Mouse (Mus musculus) c-Kit-positive CD71-positive TER-119-negative erythroid progenitor cells, embryonic 14.5 days (primary cell): Measurements from ENCODE around the gene Hbs1l.

Experiments
- DNase-seq: peaks from one replicate; pipeline ENCODE4 v3.0.0-alpha.2; 2013; ENCODE audit warnings: low read depth

Gene Hbs1l

GRCm38 (mm10) chr10:21401259-21401658 lies 105.5 kb downstream of the Hbs1l start:
- DNase-seq = no peak

- DNase-seq = no peak
Measured at GRCm38 (mm10) chr10:21404822-21405221, 109.0 kb downstream of the Hbs1l start.

GRCm38 (mm10) chr10:21405707-21406534 lies 110.1 kb downstream of the Hbs1l start:
- DNase-seq = no peak

GRCm38 (mm10) chr10:21410711-21411110 lies 114.9 kb downstream of the Hbs1l start:
- DNase-seq = no peak

- no peak for DNase-seq
Measured at GRCm38 (mm10) chr10:21411621-21412205, 115.9 kb downstream of the Hbs1l start.

- no peak for DNase-seq
Measured at GRCm38 (mm10) chr10:21415031-21415430, 119.3 kb downstream of the Hbs1l start.

- DNase-seq = no peak
Measured at GRCm38 (mm10) chr10:21416184-21416583, 120.4 kb downstream of the Hbs1l start.
